Mouse (Mus musculus): Measurements from ENCODE around the gene Zfp593.

Zfp593 gene

GRCm38 (mm10) chr4:134222793-134223600 is 22.4 kb downstream of the Zfp593 start:
- no peak for DNase-seq

GRCm38 (mm10) chr4:134206488-134207053 is 38.8 kb downstream of the Zfp593 start:
- DNase-seq, result no peak

GRCm38 (mm10) chr4:134203340-134203896 is 42.0 kb downstream of the Zfp593 start:
- no peak for DNase-seq

GRCm38 (mm10) chr4:134202904-134203303 is 42.5 kb downstream of the Zfp593 start, which contains the start of gene Gm7534:
TSS of gene Gm7534 (minus strand) at chr4:134203004.
- DNase-seq, result no peak

DNA sequence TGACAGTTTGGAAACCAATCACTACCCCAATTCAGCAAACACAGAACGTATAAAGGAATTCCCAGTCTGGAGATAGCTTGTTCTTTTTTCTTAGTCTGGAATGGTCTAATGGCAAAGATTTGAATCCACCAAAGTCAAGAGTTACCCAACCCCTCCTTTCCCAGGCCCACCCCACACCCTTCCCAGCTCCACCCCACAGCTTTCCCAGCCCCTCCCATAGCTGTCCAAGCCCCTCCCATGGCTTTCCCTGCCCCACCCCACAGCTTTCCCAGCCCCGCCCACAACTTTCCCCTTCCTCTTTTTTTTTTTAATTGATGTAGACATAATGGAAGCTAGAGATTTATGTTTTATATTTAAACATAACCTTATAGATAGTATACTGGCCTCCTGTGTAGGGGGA is 46.0 kb downstream of the Zfp593 start:
- DNase-seq, result no peak

All from thymus, postnatal 14 days (tissue).